Mouse (Mus musculus): Measurements from ENCODE around the gene Ppa1. TPM values are rescaled to one million over a fixed set of nuclear protein-coding genes. Genes with fewer than 3 reads are reported as not detected.
A peak's percentile ranks its signal among the peaks of the same experiment; 100 is the strongest.
"Not testable (repeated sequence)": the region's sequence is repeated elsewhere in the genome, so short reads cannot be mapped to it uniquely, and the experiment has no call there.

The Ppa1 gene
- polyA plus RNA-seq (2014; fragmentation: Nextera tagmentation; extraction: Ambion mirVana), result 276 and 297 TPM in 2 replicates

DNA sequence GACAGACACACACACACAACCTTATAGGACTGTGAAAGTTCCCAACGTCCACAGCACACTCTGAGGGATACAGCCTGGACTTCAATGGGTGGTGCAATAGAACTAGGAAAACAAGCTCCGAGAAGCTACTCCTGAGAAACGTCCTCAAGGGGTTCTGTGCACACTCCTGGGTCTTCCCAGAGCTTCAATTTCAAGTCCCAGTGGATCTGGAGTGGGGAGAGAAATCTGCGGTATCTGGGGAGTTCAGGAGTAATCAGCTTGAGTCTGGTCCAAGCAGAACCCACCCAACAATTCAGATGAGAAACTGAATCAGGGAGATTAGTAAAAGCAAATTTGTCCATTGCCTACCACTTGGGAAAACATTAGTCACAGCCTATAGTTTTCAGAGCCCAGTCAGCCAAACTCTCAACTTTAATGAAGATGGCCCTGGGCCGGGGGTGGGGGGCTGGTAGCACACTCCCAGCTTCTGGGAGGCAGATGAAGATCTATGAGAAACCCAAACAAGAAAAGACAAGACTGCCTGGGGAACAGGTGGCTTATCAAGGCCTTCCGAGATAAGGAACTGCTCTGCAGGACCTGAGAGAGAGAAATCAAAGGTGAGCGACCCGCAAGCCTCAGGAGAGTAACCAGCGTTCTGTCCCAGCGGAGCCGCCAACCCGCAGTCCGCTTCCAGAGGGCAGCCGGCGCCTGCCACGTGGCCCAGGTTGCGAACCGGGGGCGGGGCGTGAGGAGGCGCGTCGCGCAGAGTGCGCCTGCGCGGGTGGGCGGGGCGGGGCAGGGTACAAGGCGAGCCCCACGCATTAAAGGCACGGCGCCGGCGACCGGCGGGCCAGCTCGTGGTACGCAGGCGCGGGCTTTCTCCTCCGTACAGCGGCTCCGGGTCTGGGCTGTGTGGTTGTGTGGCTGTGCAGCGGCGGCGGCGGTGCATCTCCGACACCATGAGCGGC lies at the start of gene Ppa1:
TSS of gene Ppa1 (plus strand) at position 763 of the 947 bp plus-strand sequence.
- WGBS, result 3% methylated on average over 45 of the region's 50 CpGs
- ATAC-seq (ENCODE audit: low FRiP score) (peak; percentile 98), DNase-seq (ENCODE audit: low spot score) (peak; percentile 94)

DNA sequence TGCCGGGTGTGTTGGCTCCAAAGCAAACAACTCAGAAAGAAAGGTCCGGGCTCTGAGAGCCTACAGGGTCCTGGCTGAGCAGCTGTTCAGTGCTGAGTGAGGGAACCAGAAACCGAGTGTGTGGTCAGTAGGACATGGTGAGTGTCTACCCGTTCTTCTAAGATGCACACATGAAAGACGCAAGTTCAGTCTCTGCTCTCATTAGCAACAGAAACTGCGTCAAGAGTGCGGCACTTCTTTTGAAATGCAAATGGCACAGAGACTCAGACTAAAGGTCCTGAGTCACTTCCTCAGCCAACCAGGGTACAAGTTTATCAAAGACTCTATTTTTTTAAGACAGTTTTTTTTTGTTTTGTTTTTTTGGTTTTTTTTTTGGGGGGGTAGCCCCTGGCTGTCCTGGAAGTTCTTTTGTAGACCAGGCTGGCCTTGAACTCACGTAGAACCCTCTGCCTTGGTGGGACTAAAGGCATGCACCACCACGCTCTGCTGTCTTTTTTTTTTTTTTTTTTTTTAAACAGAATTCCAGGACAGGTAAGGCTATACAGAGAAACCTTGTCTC lies 48.7 kb upstream of the Ppa1 start:
- no peaks in the 10 kb centered on the region for H3K9me3 ChIP-seq (ENCODE audit: control insufficient read depth, low read length)
- no peak overlapping the region for H3K9ac ChIP-seq (ENCODE audit: low read depth, low read length)
- H3K4me1 ChIP-seq (replicated peaks; ENCODE audit: control insufficient read depth, insufficient read depth, low read length), result peaks cover 2% of the 10 kb centered on the region; the same call in 1 of the 2 replicates
- H3K27ac ChIP-seq (ENCODE audit: low read depth, low read length), result no peak overlapping the region
- ATAC-seq (ENCODE audit: low FRiP score) (no peak), DNase-seq (ENCODE audit: low spot score) (no peak)
- no peaks in the 10 kb centered on the region for H3K36me3 ChIP-seq (ENCODE audit: control insufficient read depth, insufficient read depth, low read length)
- peaks cover 11% of the 10 kb centered on the region for H3K27me3 ChIP-seq (ENCODE audit: control insufficient read depth, insufficient read depth, low read length)
- WGBS, result 43% methylated on average over 9 of the region's 9 CpGs
- H3K4me3 ChIP-seq (ENCODE audit: low read depth, low read length), result no peak overlapping the region
- no peak overlapping the region for H3K4me2 ChIP-seq (replicated peaks; ENCODE audit: low read depth, low read length)

More for the DNA sequence above, at the start of gene Ppa1:
- Histone ChIP-seq H3K4me3 (ENCODE audit: low read depth, low read length) (peak within 1 kb of the TSS; percentile 84), H3K27ac (ENCODE audit: low read depth, low read length) (peak within 1 kb of the TSS; percentile 79), H3K36me3 (ENCODE audit: control insufficient read depth, insufficient read depth, low read length) (no peaks in the 10 kb centered on the region), H3K4me1 (replicated peaks; ENCODE audit: control insufficient read depth, insufficient read depth, low read length) (no peaks in the 10 kb centered on the region), H3K9ac (ENCODE audit: low read depth, low read length) (peak within 1 kb of the TSS; percentile 86), H3K9me3 (ENCODE audit: control insufficient read depth, low read length) (no peaks in the 10 kb centered on the region), H3K4me2 (replicated peaks; ENCODE audit: low read depth, low read length) (peak within 1 kb of the TSS; percentile 88), H3K27me3 (ENCODE audit: control insufficient read depth, insufficient read depth, low read length) (no peaks in the 10 kb centered on the region)

DNA sequence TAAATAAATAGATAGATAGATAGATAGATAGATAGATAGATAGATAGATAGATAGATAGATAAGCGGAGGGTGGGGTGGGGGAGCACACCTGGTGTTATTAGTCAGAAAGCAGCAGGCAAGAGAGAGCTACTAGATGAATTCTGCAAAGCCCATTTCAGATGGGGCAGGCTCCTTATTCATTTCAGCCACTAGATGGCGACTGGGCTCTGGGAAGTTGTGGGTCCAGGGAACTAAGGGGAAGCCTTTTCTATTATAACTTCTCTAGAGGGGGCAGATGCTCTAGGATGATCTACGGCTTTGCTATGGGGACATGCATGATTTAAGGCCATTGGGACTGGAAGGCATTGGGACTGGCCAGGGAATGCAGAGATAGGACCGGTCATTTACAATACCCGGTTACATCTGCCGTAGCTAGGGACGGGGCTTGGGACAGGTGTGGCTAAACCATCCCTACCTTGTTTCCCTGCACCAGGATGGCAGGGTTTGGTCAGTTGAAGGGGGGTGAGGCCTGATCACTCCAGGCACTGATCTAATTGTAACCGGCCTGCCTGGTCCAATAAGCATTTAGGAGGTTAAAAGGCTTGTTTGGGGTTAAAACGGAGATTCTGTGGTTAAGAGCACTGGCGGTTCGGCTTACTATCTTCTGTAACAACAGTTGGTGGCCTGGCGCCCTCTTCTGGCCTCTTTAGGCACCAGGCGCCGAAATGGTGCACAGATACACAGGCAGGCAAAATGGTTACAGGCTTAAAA lies 45.9 kb upstream of the Ppa1 start:
- no peak overlapping the region for H3K4me3 ChIP-seq (ENCODE audit: low read depth, low read length)
- WGBS, result 13% methylated on average over 14 of the region's 14 CpGs
- no peaks in the 10 kb centered on the region for H3K9me3 ChIP-seq (ENCODE audit: control insufficient read depth, low read length)
- peak overlapping the region; percentile 17 for H3K4me2 ChIP-seq (replicated peaks; ENCODE audit: low read depth, low read length)
- no peaks in the 10 kb centered on the region for H3K36me3 ChIP-seq (ENCODE audit: control insufficient read depth, insufficient read depth, low read length)
- ATAC-seq (ENCODE audit: low FRiP score), result peak; percentile 47; the same call in 1 of the 2 replicates
- no peak overlapping the region for H3K27ac ChIP-seq (ENCODE audit: low read depth, low read length)
- DNase-seq (ENCODE audit: low spot score), result peak; percentile 83
- H3K27me3 ChIP-seq (ENCODE audit: control insufficient read depth, insufficient read depth, low read length), result no peaks in the 10 kb centered on the region
- no peak overlapping the region for H3K9ac ChIP-seq (ENCODE audit: low read depth, low read length)
- no peaks in the 10 kb centered on the region for H3K4me1 ChIP-seq (replicated peaks; ENCODE audit: control insufficient read depth, insufficient read depth, low read length)

- H3K27ac ChIP-seq (ENCODE audit: low read depth, low read length), result no peak overlapping the region
- H3K36me3 ChIP-seq (ENCODE audit: control insufficient read depth, insufficient read depth, low read length), result no peaks in the 10 kb centered on the region
- DNase-seq (ENCODE audit: low spot score), result no peak
- no peak for ATAC-seq (ENCODE audit: low FRiP score)
- no peak overlapping the region for H3K9ac ChIP-seq (ENCODE audit: low read depth, low read length)
- H3K27me3 ChIP-seq (ENCODE audit: control insufficient read depth, insufficient read depth, low read length), result no peaks in the 10 kb centered on the region
- no peak overlapping the region for H3K4me2 ChIP-seq (replicated peaks; ENCODE audit: low read depth, low read length)
- no peaks in the 10 kb centered on the region for H3K9me3 ChIP-seq (ENCODE audit: control insufficient read depth, low read length)
- WGBS, result 72% methylated on average over 10 of the region's 10 CpGs
- H3K4me1 ChIP-seq (replicated peaks; ENCODE audit: control insufficient read depth, insufficient read depth, low read length), result no peaks in the 10 kb centered on the region
- no peak overlapping the region for H3K4me3 ChIP-seq (ENCODE audit: low read depth, low read length)
Measured at GRCm38 (mm10) chr10:61604376-61605065, 43.8 kb upstream of the Ppa1 start.

DNA sequence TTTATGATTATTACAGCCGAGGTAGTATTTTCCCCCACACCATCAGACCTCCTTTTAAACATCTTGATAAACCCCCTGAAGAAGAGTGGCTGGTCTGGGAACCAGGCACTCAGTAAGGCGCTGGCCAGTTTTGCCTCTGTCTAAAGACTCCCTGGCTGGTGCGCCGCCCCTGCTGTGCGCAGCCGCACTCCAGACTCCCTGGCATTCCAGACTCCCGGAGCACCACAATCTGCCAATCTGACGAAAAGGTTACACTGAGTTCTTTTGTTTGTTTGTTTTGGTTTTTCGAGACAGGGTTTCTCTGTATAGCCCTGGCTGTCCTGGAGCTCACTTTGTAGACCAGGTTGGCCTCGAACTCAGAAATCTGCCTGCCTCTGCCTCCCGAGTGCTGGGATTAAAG lies 43.0 kb upstream of the Ppa1 start:
- not testable (repeated sequence) for H3K27ac ChIP-seq (ENCODE audit: low read depth, low read length); H3K27me3 ChIP-seq (ENCODE audit: control insufficient read depth, insufficient read depth, low read length); H3K9me3 ChIP-seq (ENCODE audit: control insufficient read depth, low read length); DNase-seq (ENCODE audit: low spot score); H3K4me3 ChIP-seq (ENCODE audit: low read depth, low read length); H3K36me3 ChIP-seq (ENCODE audit: control insufficient read depth, insufficient read depth, low read length); H3K9ac ChIP-seq (ENCODE audit: low read depth, low read length); H3K4me2 ChIP-seq (replicated peaks; ENCODE audit: low read depth, low read length); ATAC-seq (ENCODE audit: low FRiP score); H3K4me1 ChIP-seq (replicated peaks; ENCODE audit: control insufficient read depth, insufficient read depth, low read length)
- 76% methylated on average over 11 of the region's 11 CpGs for WGBS

DNA sequence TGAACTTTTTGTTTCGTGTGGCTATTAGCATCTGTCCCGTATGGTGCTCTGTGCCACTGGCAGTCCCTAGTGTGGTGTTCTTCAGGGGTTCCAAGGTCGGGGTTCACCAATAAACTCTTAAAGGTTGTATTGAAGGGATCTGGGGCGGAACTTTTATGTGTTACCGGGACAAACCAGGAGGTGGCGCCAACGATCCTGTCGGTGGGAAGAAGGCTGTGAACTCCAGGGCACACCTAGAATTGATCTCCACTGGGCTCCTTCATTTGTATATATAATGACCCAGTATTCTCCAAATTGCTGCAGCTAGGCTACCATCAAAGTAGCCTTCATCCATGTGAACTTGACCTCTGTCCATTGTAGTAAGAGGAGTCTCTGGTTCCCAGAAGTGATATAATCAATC lies 42.5 kb upstream of the Ppa1 start:
- DNase-seq (ENCODE audit: low spot score) (peak; percentile 88), ATAC-seq (ENCODE audit: low FRiP score) (no peak)
- no peak overlapping the region for H3K9ac ChIP-seq (ENCODE audit: low read depth, low read length)
- no peak overlapping the region for H3K27ac ChIP-seq (ENCODE audit: low read depth, low read length)
- no peaks in the 10 kb centered on the region for H3K36me3 ChIP-seq (ENCODE audit: control insufficient read depth, insufficient read depth, low read length)
- H3K4me2 ChIP-seq (replicated peaks; ENCODE audit: low read depth, low read length), result no peak overlapping the region
- no peaks in the 10 kb centered on the region for H3K4me1 ChIP-seq (replicated peaks; ENCODE audit: control insufficient read depth, insufficient read depth, low read length)
- no peaks in the 10 kb centered on the region for H3K27me3 ChIP-seq (ENCODE audit: control insufficient read depth, insufficient read depth, low read length)
- WGBS, result 19% methylated on average over 8 of the region's 8 CpGs
- no peaks in the 10 kb centered on the region for H3K9me3 ChIP-seq (ENCODE audit: control insufficient read depth, low read length)
- H3K4me3 ChIP-seq (ENCODE audit: low read depth, low read length), result no peak overlapping the region

- no peak overlapping the region for H3K4me3 ChIP-seq (ENCODE audit: low read depth, low read length)
- ATAC-seq (ENCODE audit: low FRiP score), result no peak
- no peak for DNase-seq (ENCODE audit: low spot score)
Measured at GRCm38 (mm10) chr10:61608233-61608632, 40.1 kb upstream of the Ppa1 start.

GRCm38 (mm10) chr10:61610650-61611235 lies 37.6 kb upstream of the Ppa1 start:
- Histone ChIP-seq H3K9ac (ENCODE audit: low read depth, low read length) (no peak overlapping the region), H3K27me3 (ENCODE audit: control insufficient read depth, insufficient read depth, low read length) (no peaks in the 10 kb centered on the region), H3K27ac (ENCODE audit: low read depth, low read length) (no peak overlapping the region), H3K9me3 (ENCODE audit: control insufficient read depth, low read length) (no peaks in the 10 kb centered on the region), H3K4me3 (ENCODE audit: low read depth, low read length) (no peak overlapping the region), H3K4me1 (replicated peaks; ENCODE audit: control insufficient read depth, insufficient read depth, low read length) (no peaks in the 10 kb centered on the region), H3K4me2 (replicated peaks; ENCODE audit: low read depth, low read length) (no peak overlapping the region), H3K36me3 (ENCODE audit: control insufficient read depth, insufficient read depth, low read length) (no peaks in the 10 kb centered on the region)
- no peak for DNase-seq (ENCODE audit: low spot score)
- ATAC-seq (ENCODE audit: low FRiP score), result no peak
- 81% methylated on average over 8 of the region's 8 CpGs for WGBS

More at GRCm38 (mm10) chr10:61608233-61608632, 40.1 kb upstream of the Ppa1 start:
- Histone ChIP-seq H3K4me1 (replicated peaks; ENCODE audit: control insufficient read depth, insufficient read depth, low read length) (no peaks in the 10 kb centered on the region), H3K27me3 (ENCODE audit: control insufficient read depth, insufficient read depth, low read length) (no peaks in the 10 kb centered on the region), H3K36me3 (ENCODE audit: control insufficient read depth, insufficient read depth, low read length) (no peaks in the 10 kb centered on the region), H3K9ac (ENCODE audit: low read depth, low read length) (no peak overlapping the region), H3K9me3 (ENCODE audit: control insufficient read depth, low read length) (no peaks in the 10 kb centered on the region), H3K4me2 (replicated peaks; ENCODE audit: low read depth, low read length) (no peak overlapping the region), H3K27ac (ENCODE audit: low read depth, low read length) (no peak overlapping the region)

Measured in hindbrain, embryonic 11.5 days (tissue).